Mouse (Mus musculus) heart, postnatal 0 days (tissue): ENCODE data around the gene Ankrd39.

Experiments used
- CTCF ChIP-seq: IDR thresholded peaks from 2 replicates; pipeline ENCODE4 v1.5.1; 2016; ENCODE audit warnings: antibody characterized with exemption, control low read depth, low read depth
- EP300 ChIP-seq: IDR thresholded peaks from 2 replicates; pipeline ENCODE4 v1.6.1; 2016; ENCODE audit warnings: antibody characterized with exemption, low read depth

DNA sequence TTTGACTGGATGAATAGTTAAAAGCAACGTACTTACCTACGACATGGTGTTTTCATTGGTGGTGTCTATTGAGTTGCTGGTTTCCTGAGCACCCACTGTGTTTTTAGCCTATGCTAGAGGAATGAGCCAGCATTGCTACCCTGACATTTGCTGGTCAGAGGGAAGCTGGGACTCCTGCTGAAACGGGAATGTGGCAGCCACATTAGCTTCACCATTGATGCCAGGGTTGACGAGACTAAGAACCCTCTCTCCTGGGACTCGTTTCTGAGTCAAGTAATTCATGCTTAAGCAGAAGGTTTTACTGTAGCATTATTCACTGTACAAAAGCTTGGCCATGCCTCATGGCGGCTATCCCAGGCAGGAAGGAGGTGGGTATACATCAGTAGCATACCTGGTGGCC lies 57.6 kb downstream of the Ankrd39 start:
- no peak for TF ChIP-seq CTCF
- TF ChIP-seq EP300: no peak
